Mouse (Mus musculus) brown adipose tissue, adult 24 weeks (tissue): Measurements from ENCODE around the gene Snx9. TPM values are rescaled to one million over a fixed set of nuclear protein-coding genes. Genes with fewer than 3 reads are reported as not detected.

Source experiments
- H3K27ac ChIP-seq: fragments of 200-500 bp; replicated peaks from 2 replicates; pipeline ENCODE4 v1.5.1; 2012; ENCODE audit warnings: low read depth, mild to moderate bottlenecking, low read length
- H3K4me1 ChIP-seq: fragments of 200-500 bp; 2 replicates; pipeline ENCODE4 v1.6.1; 2012; ENCODE audit warnings: low read length, mixed read lengths; ENCODE audit not compliant: control insufficient read depth, insufficient read depth, insufficient read length
- H3K4me3 ChIP-seq: fragments of 200-500 bp; 2 replicates; pipeline ENCODE4 v1.5.1; 2012; ENCODE audit warnings: low read depth, mild to moderate bottlenecking, low read length, moderate library complexity; ENCODE audit not compliant: insufficient read depth
- polyA plus RNA-seq: library from polyadenylated mRNA; stranded (reverse); fragments of >200 nt; gene quantifications from 2 replicates; pipeline ENCODE4 v1.2.4, GENCODE M21; 2012; ENCODE audit not compliant: missing spikeins, insufficient read depth, insufficient read length

Gene Snx9
- polyA plus RNA-seq, 1 experiment: 49.4 TPM

DNA sequence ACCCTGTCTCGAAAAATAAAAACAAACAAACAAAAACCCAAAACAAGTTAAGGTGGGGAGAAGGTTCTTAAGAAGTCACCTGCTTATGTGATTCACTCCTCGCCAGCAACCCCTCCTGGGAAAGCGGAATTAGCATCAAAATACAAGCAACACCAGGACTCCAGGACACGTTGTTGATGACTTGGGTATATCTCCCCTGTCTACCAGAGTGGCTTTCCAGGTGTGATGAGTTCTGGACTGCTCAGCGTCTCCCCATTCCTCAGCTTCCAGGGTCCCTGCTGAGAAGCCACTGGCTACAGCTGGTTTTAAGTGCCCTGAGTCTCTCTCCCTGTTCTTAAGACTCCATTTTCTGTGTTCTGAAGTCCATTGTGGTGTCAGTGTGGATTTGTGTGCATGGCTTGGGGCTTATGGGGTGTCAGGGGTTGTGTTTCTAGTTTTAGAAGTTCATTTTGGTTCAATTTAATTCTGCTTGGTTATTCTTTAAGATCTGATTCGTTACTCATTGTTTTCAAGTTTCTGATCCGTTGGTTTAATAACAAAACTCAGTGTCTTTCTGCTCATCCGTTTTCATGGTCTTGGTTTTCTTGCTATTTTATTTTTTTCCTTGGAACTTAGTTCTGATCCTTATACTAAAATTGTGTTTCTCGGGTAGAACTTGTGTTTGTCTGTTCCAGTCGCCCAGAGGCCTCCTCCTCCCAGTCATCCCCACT is 7.7 kb downstream of the Snx9 start:
- Histone ChIP-seq H3K4me3 (peak overlapping the region; percentile 38), H3K4me1 (peaks cover 30% of the 10 kb centered on the region), H3K27ac (peak overlapping the region; percentile 54)

DNA sequence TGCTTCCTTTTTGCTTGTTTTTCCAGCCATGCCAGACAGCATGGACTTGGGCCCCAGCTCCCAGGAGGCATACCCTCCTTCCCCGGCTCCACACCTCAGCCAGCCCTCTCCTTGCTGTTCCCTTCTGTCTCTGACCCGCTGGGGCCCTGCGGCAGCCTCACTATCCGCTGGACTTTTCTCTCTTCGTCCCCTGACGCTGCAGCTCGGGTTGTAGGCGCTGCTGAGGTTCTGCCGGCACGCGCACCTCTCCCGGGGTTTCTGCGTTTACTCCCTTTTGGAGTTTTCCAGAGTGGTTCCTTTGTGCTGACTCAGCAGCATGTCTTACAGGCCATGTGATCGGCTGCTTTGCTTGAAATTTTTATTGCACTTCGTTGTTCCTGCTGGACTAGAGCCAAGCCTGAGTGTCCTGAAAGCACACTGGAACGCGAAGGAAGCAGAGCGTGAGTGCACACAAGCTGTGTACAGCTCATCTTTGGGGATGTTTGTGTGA is 8.3 kb downstream of the Snx9 start:
- H3K4me3 ChIP-seq: peak overlapping the region; percentile 38

DNA sequence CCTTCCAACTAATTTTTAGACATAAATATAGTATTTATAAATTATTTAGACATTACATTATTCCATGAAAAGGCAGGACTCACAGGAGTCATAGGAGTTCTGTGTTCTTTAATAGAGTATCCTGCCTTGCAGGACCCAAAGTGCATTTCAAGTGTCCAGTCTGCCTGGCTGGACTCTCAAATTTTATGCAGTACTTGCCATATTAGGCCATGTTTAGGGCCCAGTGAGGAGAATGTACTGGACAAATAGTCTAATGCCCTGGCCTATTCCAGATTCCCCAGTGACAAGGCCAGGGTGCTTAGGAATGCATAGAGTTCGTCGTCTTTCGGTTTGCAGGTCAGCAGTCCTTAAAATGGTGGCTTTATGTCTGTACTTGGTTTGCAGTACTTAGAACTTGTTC is 8.9 kb downstream of the Snx9 start:
- Histone ChIP-seq H3K27ac (no peak overlapping the region), H3K4me3 (no peak overlapping the region)

More for the DNA sequence above, 8.3 kb downstream of the Snx9 start:
- Histone ChIP-seq H3K27ac (peak overlapping the region; percentile 54), H3K4me1 (peaks cover 33% of the 10 kb centered on the region)

DNA sequence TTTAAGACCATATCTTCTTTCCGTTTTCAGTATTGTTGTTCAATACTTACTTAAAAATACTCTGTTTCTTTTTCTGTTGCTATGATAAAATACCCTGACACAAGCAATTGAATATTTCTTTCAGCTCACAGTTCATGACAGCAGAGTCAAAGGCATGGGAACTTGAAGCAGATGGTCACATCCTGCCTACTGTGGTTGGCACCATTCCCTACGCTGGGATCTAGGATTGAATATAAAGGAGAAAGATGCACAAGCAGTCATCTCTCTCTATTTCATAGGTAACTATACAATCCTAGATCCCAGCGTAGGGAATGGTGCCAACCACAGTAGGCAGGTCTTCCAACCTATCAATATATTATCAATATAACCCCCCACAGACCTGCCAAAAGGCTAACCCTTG is 9.3 kb downstream of the Snx9 start:
- Histone ChIP-seq H3K4me3 (no peak overlapping the region), H3K4me1 (peaks cover 29% of the 10 kb centered on the region), H3K27ac (no peak overlapping the region)

More for the DNA sequence above, 8.9 kb downstream of the Snx9 start:
- peaks cover 31% of the 10 kb centered on the region for H3K4me1 ChIP-seq

DNA sequence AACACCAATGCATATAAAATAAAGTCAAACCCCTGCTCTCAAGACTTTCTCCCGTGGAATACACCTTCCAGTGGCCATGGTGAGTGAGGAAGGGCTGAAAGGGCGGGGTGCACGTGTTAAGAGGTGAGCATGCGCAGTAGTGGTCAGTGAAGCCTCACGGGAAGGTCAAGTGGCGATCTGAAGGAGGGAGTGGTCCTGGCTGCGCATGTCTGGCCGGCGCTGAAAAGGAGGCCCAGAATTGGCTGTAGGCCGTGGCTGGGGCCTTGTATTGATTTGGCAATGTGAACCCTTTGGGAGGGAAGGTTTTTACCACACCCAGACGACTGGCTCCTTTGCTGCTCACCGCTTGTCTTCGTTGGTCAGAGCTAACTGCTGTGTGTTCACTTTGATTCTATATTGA is 12.8 kb downstream of the Snx9 start:
- peak overlapping the region; percentile 22 for H3K27ac ChIP-seq

DNA sequence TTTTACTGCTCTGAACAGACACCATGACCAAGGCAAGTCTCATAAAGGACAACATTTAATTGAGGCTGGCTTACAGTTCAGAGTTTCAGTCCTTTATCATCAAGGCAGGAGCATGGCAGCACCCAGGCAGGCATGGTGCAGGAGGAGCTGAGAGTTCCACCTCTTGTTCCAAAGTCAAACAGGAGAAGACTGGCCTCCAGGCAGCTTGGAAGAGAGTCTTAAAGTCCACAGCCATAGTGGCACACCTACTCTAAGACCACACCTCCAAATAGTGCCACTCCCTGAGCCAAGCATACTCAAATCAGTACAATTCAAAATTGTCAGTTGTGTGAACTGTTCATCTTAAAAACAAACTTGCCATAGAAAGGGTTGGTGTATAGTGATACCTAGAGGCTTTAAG is 14.4 kb downstream of the Snx9 start:
- peaks cover 17% of the 10 kb centered on the region for H3K4me1 ChIP-seq
- H3K27ac ChIP-seq: no peak overlapping the region
- H3K4me3 ChIP-seq: no peak overlapping the region

More for the DNA sequence above, 12.8 kb downstream of the Snx9 start:
- H3K4me3 ChIP-seq: no peak overlapping the region
- peaks cover 19% of the 10 kb centered on the region for H3K4me1 ChIP-seq

DNA sequence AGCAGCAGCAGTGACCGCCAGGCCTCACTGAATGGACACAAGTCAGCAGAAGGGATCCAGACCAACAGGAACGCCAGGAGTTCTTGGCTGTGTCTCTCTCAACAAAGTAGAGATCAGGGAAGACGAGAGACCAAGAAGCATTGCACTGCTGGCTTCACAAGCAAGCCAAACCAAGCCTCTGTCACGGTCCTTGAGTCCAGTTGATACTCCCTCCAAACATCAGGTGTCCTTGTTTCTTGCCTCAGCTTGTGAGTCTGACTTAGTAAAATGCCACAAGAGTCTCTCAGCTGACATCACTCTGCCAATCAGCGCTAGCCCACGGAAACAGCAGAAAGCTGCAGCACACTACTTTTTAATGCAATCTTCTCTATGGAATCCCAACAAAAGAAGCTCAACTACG is 15.3 kb downstream of the Snx9 start:
- Histone ChIP-seq H3K4me1 (peaks cover 13% of the 10 kb centered on the region), H3K4me3 (no peak overlapping the region), H3K27ac (no peak overlapping the region)

DNA sequence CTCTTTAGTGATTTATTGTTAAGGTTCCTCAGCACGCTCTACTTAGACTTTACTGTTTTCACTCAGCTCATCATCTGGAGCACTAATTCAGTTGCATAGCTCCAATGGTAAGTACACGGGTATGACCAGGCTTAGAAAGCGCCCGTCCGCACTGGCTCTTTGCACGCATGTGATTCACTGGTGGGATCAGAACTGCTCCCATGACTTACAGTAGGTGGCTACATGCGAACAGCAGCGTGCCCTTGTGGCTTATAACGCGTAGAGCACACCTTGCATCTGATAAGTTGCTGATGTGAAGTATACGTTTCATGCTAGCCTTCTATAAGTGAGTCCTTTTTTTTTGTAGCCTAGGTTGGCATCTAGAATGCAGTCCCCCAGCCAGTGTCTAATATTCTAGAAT is 16.1 kb downstream of the Snx9 start:
- Histone ChIP-seq H3K27ac (no peak overlapping the region), H3K4me1 (peaks cover 11% of the 10 kb centered on the region), H3K4me3 (no peak overlapping the region)

DNA sequence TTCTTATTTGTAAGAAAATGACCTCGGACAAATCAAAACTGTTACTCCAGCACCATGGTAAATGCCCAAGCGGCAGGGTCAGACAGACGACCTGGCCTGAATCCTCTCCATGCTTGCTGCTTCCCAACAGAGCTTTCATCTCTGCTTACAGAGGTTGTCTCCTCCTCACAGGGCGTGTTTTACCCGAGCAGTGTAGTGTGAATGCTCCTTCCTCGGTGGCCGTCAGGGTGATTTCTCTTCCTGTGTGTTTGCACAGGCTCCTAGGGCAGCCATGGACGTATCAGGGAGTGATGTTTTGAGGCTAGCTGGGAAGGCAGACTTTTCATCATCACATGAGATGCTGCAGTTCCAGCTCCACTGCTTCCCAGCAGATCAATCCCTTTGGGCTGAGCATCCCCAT is 17.1 kb downstream of the Snx9 start:
- Histone ChIP-seq H3K4me3 (no peak overlapping the region), H3K4me1 (peaks cover 11% of the 10 kb centered on the region), H3K27ac (no peak overlapping the region)

DNA sequence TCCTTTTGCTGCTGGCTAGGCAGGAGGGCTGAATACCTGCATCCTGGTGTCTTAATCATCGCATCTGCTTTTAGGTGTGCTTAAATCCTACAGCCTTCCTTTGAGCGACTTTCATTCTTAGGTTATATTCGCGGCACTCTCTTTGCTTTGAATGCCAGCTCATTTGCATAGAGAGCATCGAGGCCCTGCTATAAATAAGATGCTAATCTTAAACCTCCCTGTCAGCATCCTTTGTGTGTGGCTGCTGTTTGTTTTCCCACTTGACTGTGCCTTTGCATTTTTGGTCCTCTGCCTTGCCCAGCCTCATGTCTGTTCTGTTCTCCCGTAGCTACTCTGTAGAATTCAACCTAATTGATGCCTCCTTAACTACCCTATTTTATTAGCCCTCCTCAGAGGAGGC is 21.2 kb downstream of the Snx9 start:
- H3K4me3 ChIP-seq: no peak overlapping the region

DNA sequence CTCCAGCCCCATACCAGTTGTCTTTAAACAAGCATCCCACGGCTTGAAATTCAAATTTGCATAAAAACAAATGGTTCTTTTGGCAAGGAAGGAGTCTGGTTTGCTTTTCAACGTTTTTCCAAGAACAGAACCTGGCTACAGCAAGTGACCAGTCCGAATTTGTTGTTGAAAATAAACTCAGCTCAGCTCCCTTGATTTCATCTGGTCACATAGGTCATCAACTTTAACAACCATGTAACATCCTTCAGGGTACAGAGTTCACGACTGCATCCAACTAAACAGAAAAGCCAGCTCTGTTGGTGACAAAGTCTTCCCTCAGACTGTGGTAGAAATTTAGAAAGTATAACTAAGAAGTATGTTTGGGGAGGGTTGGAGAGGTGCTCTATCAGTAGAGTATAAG is 21.7 kb downstream of the Snx9 start:
- Histone ChIP-seq H3K27ac (no peak overlapping the region), H3K4me1 (no peaks in the 10 kb centered on the region), H3K4me3 (no peak overlapping the region)

More for the DNA sequence above, 21.2 kb downstream of the Snx9 start:
- no peaks in the 10 kb centered on the region for H3K4me1 ChIP-seq
- no peak overlapping the region for H3K27ac ChIP-seq

DNA sequence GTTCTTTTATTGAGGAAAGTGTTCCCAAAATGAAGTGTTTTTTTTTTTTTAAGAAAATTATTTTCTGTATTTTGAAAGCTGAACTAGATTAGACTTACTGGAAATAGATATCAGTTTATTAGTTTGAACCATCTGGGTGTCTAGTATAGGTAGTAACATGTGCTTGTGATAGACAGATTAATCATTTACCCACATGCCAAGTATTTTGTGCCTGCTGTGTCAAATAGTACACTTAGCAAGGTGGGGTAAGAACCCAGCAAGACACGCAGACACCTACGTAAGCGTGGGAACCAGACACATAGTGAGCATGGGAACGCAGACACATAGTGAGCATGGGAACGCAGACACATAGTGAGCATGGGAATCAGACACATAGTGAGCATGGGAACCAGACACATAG is 22.6 kb downstream of the Snx9 start:
- H3K4me1 ChIP-seq: peaks cover 5% of the 10 kb centered on the region
- no peak overlapping the region for H3K4me3 ChIP-seq
- H3K27ac ChIP-seq: no peak overlapping the region

DNA sequence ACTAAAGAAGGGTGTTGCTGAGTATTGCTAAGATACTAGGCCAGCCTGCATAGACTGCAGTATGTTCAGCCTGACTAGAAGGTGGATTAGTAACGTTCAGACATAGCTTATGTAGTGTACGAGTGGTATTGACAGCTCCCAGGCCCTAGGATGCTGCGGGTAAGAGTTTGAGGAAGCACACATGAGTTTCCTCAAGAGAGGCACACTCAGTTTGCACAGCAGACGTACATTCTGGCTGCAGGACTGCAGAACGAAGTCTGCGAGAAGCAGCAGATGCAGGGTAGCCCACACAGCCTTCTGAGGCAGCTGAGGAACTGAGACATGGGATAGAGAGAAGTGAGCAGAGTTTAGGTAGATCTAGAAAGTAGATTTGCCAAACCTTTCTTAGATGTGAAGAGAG is 26.3 kb downstream of the Snx9 start:
- Histone ChIP-seq H3K4me1 (peaks cover 20% of the 10 kb centered on the region), H3K27ac (no peak overlapping the region), H3K4me3 (no peak overlapping the region)

DNA sequence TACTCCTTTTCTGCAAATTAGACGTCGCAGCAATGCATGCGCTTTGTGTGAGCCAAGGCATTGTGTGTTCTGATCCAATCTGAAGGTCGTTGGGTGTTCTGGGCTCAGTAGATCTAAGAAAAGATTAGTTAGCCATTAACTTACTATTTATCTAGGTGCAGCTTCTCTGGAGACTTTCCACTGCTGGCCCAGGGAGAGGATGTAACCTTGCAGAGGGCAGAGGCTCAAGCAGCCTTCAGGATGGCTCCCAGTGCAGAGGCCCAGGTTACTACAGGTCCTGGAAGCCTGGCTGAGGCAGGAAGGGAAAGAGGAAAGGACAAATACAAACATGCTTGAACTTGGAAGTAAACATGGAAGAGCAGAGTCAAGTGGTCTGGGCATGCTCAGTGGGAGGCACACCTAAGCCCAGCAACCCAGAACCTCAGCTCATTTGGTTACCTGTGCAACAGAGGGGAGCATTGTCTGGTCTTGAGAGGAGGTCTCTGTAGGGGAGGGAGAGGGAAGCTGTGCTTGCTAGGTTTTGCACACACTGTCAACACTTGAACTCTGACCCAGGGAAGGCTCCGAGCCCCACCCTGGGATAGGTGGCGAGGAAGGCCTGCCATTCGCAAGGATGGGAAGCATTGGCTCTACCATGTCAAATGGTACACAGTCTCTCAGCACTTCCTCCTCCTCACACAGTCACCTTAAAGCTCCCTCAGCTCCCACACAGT is 27.3 kb downstream of the Snx9 start:
- H3K4me3 ChIP-seq: no peak overlapping the region
- H3K4me1 ChIP-seq: peaks cover 22% of the 10 kb centered on the region
- peak overlapping the region; percentile 32; the same call in 1 of the 2 replicates for H3K27ac ChIP-seq

DNA sequence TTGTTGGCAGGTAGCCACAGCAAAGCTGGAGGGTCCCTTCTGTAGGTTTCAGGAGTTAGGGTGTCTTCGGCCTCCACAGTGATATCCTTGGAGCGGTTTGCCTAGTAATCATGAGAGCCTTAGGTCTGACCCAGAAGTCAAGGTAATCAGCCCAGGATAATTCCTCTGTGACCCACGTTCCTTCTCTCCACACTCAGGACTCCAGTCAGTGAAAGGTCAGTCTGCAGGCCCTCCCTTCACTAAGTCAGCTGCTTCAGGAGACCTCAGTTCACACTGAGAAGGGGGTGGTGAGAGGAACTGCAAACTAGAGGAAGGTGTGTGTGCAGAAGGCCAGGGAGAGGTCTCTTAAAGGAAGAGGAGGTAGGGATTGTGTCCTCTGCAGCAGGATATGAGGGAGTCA is 28.3 kb downstream of the Snx9 start:
- Histone ChIP-seq H3K27ac (peak overlapping the region; percentile 32; the same call in 1 of the 2 replicates), H3K4me1 (peaks cover 22% of the 10 kb centered on the region)

DNA sequence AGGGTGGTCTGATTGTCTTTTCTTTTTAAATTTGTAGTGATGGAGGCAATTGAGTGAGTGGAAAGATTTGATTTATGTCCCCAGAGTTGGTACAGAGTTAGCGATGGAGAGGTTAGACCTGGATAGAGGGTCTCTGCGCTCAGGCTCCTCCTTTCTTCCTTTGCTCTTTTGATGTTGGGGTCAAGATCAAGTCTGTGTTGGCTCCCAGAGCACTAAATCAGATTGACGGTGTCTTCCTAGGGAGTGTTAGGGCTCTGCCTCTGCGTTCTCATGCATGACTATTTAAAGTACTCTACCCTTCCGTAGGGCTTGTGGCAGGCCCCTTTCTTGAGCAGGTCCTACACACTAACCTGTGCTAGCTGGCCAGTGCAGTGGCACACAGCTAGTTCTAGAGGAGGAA is 28.9 kb downstream of the Snx9 start:
- Histone ChIP-seq H3K27ac (no peak overlapping the region), H3K4me3 (no peak overlapping the region), H3K4me1 (peaks cover 22% of the 10 kb centered on the region)

More for the DNA sequence above, 28.3 kb downstream of the Snx9 start:
- H3K4me3 ChIP-seq: no peak overlapping the region
